Mouse (Mus musculus): ENCODE measurements at regions not wholly inside any gene's neighbourhood (a gene's known extent, or its start where the extent isn't known, plus 50 kb on each side); places are given as distances from the start of the nearest gene placed in this dataset.

- no peak for DNase-seq
- WGBS, result 83% methylated on average over 2 of the region's 2 CpGs
- H3K36me3 ChIP-seq (ENCODE audit: control insufficient read depth, insufficient read depth, low read length), result no peaks in the 10 kb centered on the region
- no peak overlapping the region for H3K4me3 ChIP-seq (ENCODE audit: control insufficient read depth, insufficient read depth, low read length)
- no peaks in the 10 kb centered on the region for H3K4me1 ChIP-seq (replicated peaks; ENCODE audit: control insufficient read depth, insufficient read depth, low read length)
- no peaks in the 10 kb centered on the region for H3K27me3 ChIP-seq (ENCODE audit: control insufficient read depth, insufficient read depth, low read length)
- TF ChIP-seq CTCF (IDR thresholded peaks at IDR 0.05; ENCODE audit: borderline replicate concordance, control insufficient read depth, extremely low read depth, insufficient read depth, low read length, poor library complexity) (no peak), POLR2A (IDR thresholded peaks at IDR 0.05; ENCODE audit: control insufficient read depth, extremely low read depth, insufficient read depth, low read length, poor library complexity) (no peak)
- no peak overlapping the region for H3K27ac ChIP-seq (ENCODE audit: control insufficient read depth, insufficient read depth, low read length)
Measured at GRCm38 (mm10) chr8:103331415-103331814, 546.0 kb upstream of the Cdh11 start.

GRCm38 (mm10) chr8:103337314-103337713, 551.9 kb upstream of the Cdh11 start:
- Histone ChIP-seq H3K27me3 (ENCODE audit: control insufficient read depth, insufficient read depth, low read length) (no peaks in the 10 kb centered on the region), H3K4me1 (replicated peaks; ENCODE audit: control insufficient read depth, insufficient read depth, low read length) (no peaks in the 10 kb centered on the region), H3K4me3 (ENCODE audit: control insufficient read depth, insufficient read depth, low read length) (no peak overlapping the region), H3K36me3 (ENCODE audit: control insufficient read depth, insufficient read depth, low read length) (no peaks in the 10 kb centered on the region), H3K27ac (ENCODE audit: control insufficient read depth, insufficient read depth, low read length) (no peak overlapping the region)
- no peak for TF ChIP-seq CTCF (IDR thresholded peaks at IDR 0.05; ENCODE audit: borderline replicate concordance, control insufficient read depth, extremely low read depth, insufficient read depth, low read length, poor library complexity)
- no peak for TF ChIP-seq POLR2A (IDR thresholded peaks at IDR 0.05; ENCODE audit: control insufficient read depth, extremely low read depth, insufficient read depth, low read length, poor library complexity)
- 94% methylated on average over 3 of the region's 3 CpGs for WGBS
- no peak for DNase-seq

- 84% methylated on average over 2 of the region's 2 CpGs for WGBS
- no peak for TF ChIP-seq CTCF (IDR thresholded peaks at IDR 0.05; ENCODE audit: borderline replicate concordance, control insufficient read depth, extremely low read depth, insufficient read depth, low read length, poor library complexity)
- TF ChIP-seq POLR2A (IDR thresholded peaks at IDR 0.05; ENCODE audit: control insufficient read depth, extremely low read depth, insufficient read depth, low read length, poor library complexity), result no peak
- DNase-seq, result no peak
- Histone ChIP-seq H3K36me3 (ENCODE audit: control insufficient read depth, insufficient read depth, low read length) (no peaks in the 10 kb centered on the region), H3K4me3 (ENCODE audit: control insufficient read depth, insufficient read depth, low read length) (no peak overlapping the region), H3K27ac (ENCODE audit: control insufficient read depth, insufficient read depth, low read length) (no peak overlapping the region), H3K27me3 (ENCODE audit: control insufficient read depth, insufficient read depth, low read length) (no peaks in the 10 kb centered on the region), H3K4me1 (replicated peaks; ENCODE audit: control insufficient read depth, insufficient read depth, low read length) (no peaks in the 10 kb centered on the region)
Measured at GRCm38 (mm10) chr8:103339042-103339441, 553.6 kb upstream of the Cdh11 start.

GRCm38 (mm10) chr8:103339951-103340350, 554.5 kb upstream of the Cdh11 start:
- no peak for DNase-seq
- 90% methylated on average over 5 of the region's 5 CpGs for WGBS
- TF ChIP-seq POLR2A (IDR thresholded peaks at IDR 0.05; ENCODE audit: control insufficient read depth, extremely low read depth, insufficient read depth, low read length, poor library complexity) (no peak), CTCF (IDR thresholded peaks at IDR 0.05; ENCODE audit: borderline replicate concordance, control insufficient read depth, extremely low read depth, insufficient read depth, low read length, poor library complexity) (no peak)

GRCm38 (mm10) chr8:103343891-103344290, 558.4 kb upstream of the Cdh11 start:
- no peaks in the 10 kb centered on the region for H3K4me1 ChIP-seq (replicated peaks; ENCODE audit: control insufficient read depth, insufficient read depth, low read length)
- H3K27me3 ChIP-seq (ENCODE audit: control insufficient read depth, insufficient read depth, low read length), result no peaks in the 10 kb centered on the region
- 90% methylated on average over 3 of the region's 3 CpGs for WGBS
- H3K27ac ChIP-seq (ENCODE audit: control insufficient read depth, insufficient read depth, low read length), result no peak overlapping the region
- TF ChIP-seq POLR2A (IDR thresholded peaks at IDR 0.05; ENCODE audit: control insufficient read depth, extremely low read depth, insufficient read depth, low read length, poor library complexity), result no peak
- TF ChIP-seq CTCF (IDR thresholded peaks at IDR 0.05; ENCODE audit: borderline replicate concordance, control insufficient read depth, extremely low read depth, insufficient read depth, low read length, poor library complexity), result no peak
- DNase-seq, result no peak
- no peaks in the 10 kb centered on the region for H3K36me3 ChIP-seq (ENCODE audit: control insufficient read depth, insufficient read depth, low read length)
- no peak overlapping the region for H3K4me3 ChIP-seq (ENCODE audit: control insufficient read depth, insufficient read depth, low read length)

More at GRCm38 (mm10) chr8:103339951-103340350, 554.5 kb upstream of the Cdh11 start:
- Histone ChIP-seq H3K27ac (ENCODE audit: control insufficient read depth, insufficient read depth, low read length) (no peak overlapping the region), H3K36me3 (ENCODE audit: control insufficient read depth, insufficient read depth, low read length) (no peaks in the 10 kb centered on the region), H3K4me3 (ENCODE audit: control insufficient read depth, insufficient read depth, low read length) (no peak overlapping the region), H3K27me3 (ENCODE audit: control insufficient read depth, insufficient read depth, low read length) (no peaks in the 10 kb centered on the region), H3K4me1 (replicated peaks; ENCODE audit: control insufficient read depth, insufficient read depth, low read length) (no peaks in the 10 kb centered on the region)

GRCm38 (mm10) chr8:103344871-103345270, 559.4 kb upstream of the Cdh11 start:
- TF ChIP-seq CTCF (IDR thresholded peaks at IDR 0.05; ENCODE audit: borderline replicate concordance, control insufficient read depth, extremely low read depth, insufficient read depth, low read length, poor library complexity) (no peak), POLR2A (IDR thresholded peaks at IDR 0.05; ENCODE audit: control insufficient read depth, extremely low read depth, insufficient read depth, low read length, poor library complexity) (no peak)
- Histone ChIP-seq H3K36me3 (ENCODE audit: control insufficient read depth, insufficient read depth, low read length) (no peaks in the 10 kb centered on the region), H3K4me1 (replicated peaks; ENCODE audit: control insufficient read depth, insufficient read depth, low read length) (no peaks in the 10 kb centered on the region), H3K27me3 (ENCODE audit: control insufficient read depth, insufficient read depth, low read length) (no peaks in the 10 kb centered on the region), H3K4me3 (ENCODE audit: control insufficient read depth, insufficient read depth, low read length) (no peak overlapping the region), H3K27ac (ENCODE audit: control insufficient read depth, insufficient read depth, low read length) (no peak overlapping the region)
- WGBS, result 85% methylated on average over 2 of the region's 2 CpGs
- no peak for DNase-seq

Data from thymus, adult 2 months (tissue).